Mouse (Mus musculus) liver, embryonic 14.5 days (tissue): ENCODE results near the gene Pdik1l. TPM values are rescaled to one million over a fixed set of nuclear protein-coding genes. Genes with fewer than 3 reads are reported as not detected.
A peak's percentile ranks its signal among the peaks of the same experiment; 100 is the strongest.

Experiments used
- ATAC-seq: fragments of 200-750 bp; cut with Nextera tagmentation; 2 replicates; pipeline ENCODE4 v1.8.0; 2017; ENCODE audit warnings: moderate number of reproducible peaks, mild to moderate bottlenecking, moderate library complexity; ENCODE audit not compliant: insufficient read depth
- DNase-seq, 3 experiments: peaks; one replicate each; pipeline ENCODE4 v3.0.0-alpha.2; 2012 to 2013; ENCODE audit warnings: low read depth in 3 of 3, low spot score in 3 of 3
- H3K27ac ChIP-seq: fragments of 300-500 bp; sonication (generic); 2 replicates; pipeline ENCODE4 v1.5.1; 2014; ENCODE audit warnings: moderate library complexity, mild to moderate bottlenecking, control low read depth, inconsistent platforms
- H3K27me3 ChIP-seq: fragments of 300-500 bp; sonication (generic); 2 replicates; pipeline ENCODE4 v1.6.1; 2014; ENCODE audit warnings: mild to moderate bottlenecking, low read length, moderate library complexity; ENCODE audit not compliant: control insufficient read depth, insufficient read depth
- H3K36me3 ChIP-seq: fragments of 300-500 bp; sonication (generic); replicated peaks from 2 replicates; pipeline ENCODE4 v1.6.1; 2014; ENCODE audit warnings: low read depth; ENCODE audit not compliant: control insufficient read depth, insufficient read depth
- H3K4me1 ChIP-seq, 2 experiments: fragments of 200-500 bp in 1 of 2; fragments of 300-500 bp in 1 of 2; sonication (generic) in 1 of 2; replicated peaks; 2 replicates each; pipeline ENCODE4 v1.6.1; 2012 to 2014; ENCODE audit warnings: antibody characterized with exemption in 1 of 2, inconsistent platforms in 1 of 2, low read length in 1 of 2; ENCODE audit not compliant: control insufficient read depth in 2 of 2, insufficient read depth in 2 of 2
- H3K4me2 ChIP-seq: fragments of 300-500 bp; sonication (generic); 2 replicates; pipeline ENCODE4 v1.6.1; 2014; ENCODE audit warnings: low read depth, mild to moderate bottlenecking, control low read depth, moderate library complexity
- H3K4me3 ChIP-seq, 2 experiments: fragments of 200-500 bp in 1 of 2; fragments of 300-500 bp in 1 of 2; sonication (generic) in 1 of 2; 2 replicates each; pipeline ENCODE4 v1.5.1; 2012 to 2014; ENCODE audit warnings: low read depth in 2 of 2, low read length in 2 of 2, mild to moderate bottlenecking in 2 of 2, control low read depth in 1 of 2, inconsistent platforms in 1 of 2, moderate library complexity in 1 of 2; ENCODE audit not compliant: insufficient read depth in 1 of 2
- H3K9ac ChIP-seq: fragments of 300-500 bp; sonication (generic); replicated peaks from 2 replicates; pipeline ENCODE4 v1.6.1; 2014; ENCODE audit warnings: mild to moderate bottlenecking, control low read depth, moderate library complexity
- H3K9me3 ChIP-seq: fragments of 300-500 bp; sonication (generic); 2 replicates; pipeline ENCODE4 v1.6.1; 2016; ENCODE audit warnings: low read length, mixed read lengths; ENCODE audit not compliant: control insufficient read depth
- CTCF ChIP-seq: IDR thresholded peaks from 2 replicates; pipeline ENCODE4 v1.5.1; 2016; ENCODE audit warnings: antibody characterized with exemption, low read depth, control low read depth
- EP300 ChIP-seq: IDR thresholded peaks from 2 replicates; pipeline ENCODE4 v1.6.1; 2016; ENCODE audit warnings: antibody characterized with exemption, low read depth
- WGBS: fragments of 180-500 bp; shearing (Covaris S2); extraction: QIAGEN DNeasy Blood & Tissue Kit; methylation state at CpG from one replicate; pipeline ENCODE4 v1.1.7; 2014; ENCODE audit not compliant: insufficient replicate concordance; 5-methylcytosine and 5-hydroxymethylcytosine counted together
- polyA plus RNA-seq, 2 experiments: library from polyadenylated mRNA; depleted of rRNA in 1 of 2; stranded (reverse) in 1 of 2; unstranded in 1 of 2; fragments of >200 nt; fragmentation: Nextera tagmentation in 1 of 2; extraction: Ambion mirVana in 1 of 2; gene quantifications; 2 replicates each; pipeline versions ENCODE4 v1.2.1 to v1.2.3; 2012 to 2014

The Pdik1l gene
- polyA plus RNA-seq, 2 experiments = 4.5 to 12.4 TPM

- no peak overlapping the region for H3K4me3 ChIP-seq
- WGBS = 24% methylated on average over 19 of the region's 19 CpGs
- H3K4me2 ChIP-seq = peak overlapping the region; percentile 9; the same call in 1 of the 2 replicates
- ATAC-seq (no peak), DNase-seq (no peak)
- H3K27ac ChIP-seq = no peak overlapping the region
- no peaks in the 10 kb centered on the region for H3K36me3 ChIP-seq
- H3K4me1 ChIP-seq = peaks cover 0 to 3% of the 10 kb centered on the region in 2 experiments; a peak in 2 of 4 replicates
- no peaks in the 10 kb centered on the region for H3K9me3 ChIP-seq
- H3K27me3 ChIP-seq = peaks cover 2% of the 10 kb centered on the region; the same call in 1 of the 2 replicates
- H3K9ac ChIP-seq = no peak overlapping the region
- TF ChIP-seq CTCF (no peak), EP300 (no peak)
These were observed 50.0 kb downstream of the Pdik1l start for GRCm38 (mm10) chr4:134237582-134238278.

DNA sequence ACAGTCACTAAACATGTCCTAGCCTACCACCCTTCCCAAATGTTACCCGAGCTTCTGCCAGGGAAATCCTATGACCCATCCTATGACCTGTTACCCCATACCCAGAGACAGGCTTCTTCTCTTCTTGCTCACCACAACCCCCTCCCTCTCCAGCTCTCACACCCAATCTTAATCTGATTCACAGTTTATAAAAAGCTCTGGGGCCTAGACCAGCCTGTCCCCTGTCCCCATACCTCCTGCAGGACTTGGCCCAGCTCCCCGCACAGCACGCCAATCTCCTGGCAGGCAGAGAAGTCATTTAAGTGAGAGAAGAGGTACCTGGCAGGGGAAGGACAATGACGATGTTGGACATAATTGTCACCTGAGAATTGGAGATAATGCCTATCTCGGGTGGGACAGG, 52.8 kb downstream of the Pdik1l start:
- Histone ChIP-seq H3K27me3 (peaks cover 2% of the 10 kb centered on the region; the same call in 1 of the 2 replicates), H3K27ac (no peak overlapping the region), H3K9me3 (no peaks in the 10 kb centered on the region), H3K36me3 (no peaks in the 10 kb centered on the region), H3K4me1 (peaks cover 0 to 3% of the 10 kb centered on the region in 2 experiments; a peak in 2 of 4 replicates), H3K9ac (no peak overlapping the region), H3K4me3 (no peak overlapping the region), H3K4me2 (no peak overlapping the region)
- 48% methylated on average over 5 of the region's 5 CpGs for WGBS
- no peak for ATAC-seq
- no peak for DNase-seq
- no peak for TF ChIP-seq EP300
- no peak for TF ChIP-seq CTCF

DNA sequence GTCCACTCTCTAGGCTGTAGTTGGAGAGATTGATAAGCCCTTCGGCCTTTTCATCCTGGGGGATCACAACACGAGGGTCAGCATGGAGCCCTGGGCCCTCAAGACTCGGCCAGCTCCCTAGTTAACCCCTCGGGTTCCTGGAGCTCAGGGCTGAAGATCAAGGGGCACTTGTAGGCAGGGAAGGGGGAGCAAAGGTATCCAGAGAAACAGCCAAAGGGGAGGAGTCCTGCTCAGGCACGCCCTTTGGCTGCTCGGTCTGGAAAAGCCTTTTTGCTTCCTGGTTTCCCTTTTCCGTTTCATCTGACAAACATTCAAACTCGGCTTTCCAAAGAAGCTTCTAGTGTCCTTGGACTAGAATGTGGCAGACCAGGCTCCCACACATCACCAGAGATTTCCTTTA, 57.3 kb downstream of the Pdik1l start:
- H3K4me2 ChIP-seq = no peak overlapping the region
- ATAC-seq = no peak
- no peak overlapping the region for H3K9ac ChIP-seq

GRCm38 (mm10) chr4:134227194-134227593, 60.5 kb downstream of the Pdik1l start, which contains the start of gene Catsper4:
Catsper4 (minus strand) TSS chr4:134227383.
- Histone ChIP-seq H3K27me3 (no peaks in the 10 kb centered on the region), H3K4me3 (no peak within 1 kb of the TSS), H3K4me2 (no peak within 1 kb of the TSS), H3K4me1 (peaks cover 0 to 4% of the 10 kb centered on the region in 2 experiments; a peak in 1 of 4 replicates), H3K36me3 (no peaks in the 10 kb centered on the region), H3K9ac (no peak within 1 kb of the TSS), H3K9me3 (no peaks in the 10 kb centered on the region), H3K27ac (no peak within 1 kb of the TSS)
- DNase-seq (no peak), ATAC-seq (no peak)
- 58% methylated on average over 8 of the region's 8 CpGs for WGBS
- TF ChIP-seq CTCF = no peak; the same call in 1 of the 2 replicates
- no peak for TF ChIP-seq EP300

More for the DNA sequence above, 57.3 kb downstream of the Pdik1l start:
- Histone ChIP-seq H3K36me3 (no peaks in the 10 kb centered on the region), H3K4me1 (no peaks in the 10 kb centered on the region), H3K27ac (no peak overlapping the region), H3K4me3 (no peak overlapping the region), H3K9me3 (no peaks in the 10 kb centered on the region), H3K27me3 (no peaks in the 10 kb centered on the region)
- 36% methylated on average over 8 of the region's 8 CpGs for WGBS
- TF ChIP-seq CTCF (no peak), EP300 (no peak)
- DNase-seq = no peak

Other genes with a start within 250 kb of the Pdik1l start
- 0.03 and 0.06 TPM in 2 replicates for gene Zfp683, start 234.1 kb downstream of the Pdik1l start, polyA plus RNA-seq (2012; rRNA removed)
- not detected in 2 replicates for gene Zfp683, start 234.1 kb downstream of the Pdik1l start, polyA plus RNA-seq (2014; fragmentation: Nextera tagmentation; extraction: Ambion mirVana)
- gene Crybg2, start 227.1 kb downstream of the Pdik1l start, polyA plus RNA-seq (2012; rRNA removed) = 0.23 TPM in 2 replicates
- 0.42 and 0.67 TPM in 2 replicates for gene Crybg2, start 227.1 kb downstream of the Pdik1l start, polyA plus RNA-seq (2014; fragmentation: Nextera tagmentation; extraction: Ambion mirVana)
- 17.1 and 31.5 TPM in 2 replicates for gene Cd52, start 192.8 kb downstream of the Pdik1l start, polyA plus RNA-seq (2012; rRNA removed)
- gene Cd52, start 192.8 kb downstream of the Pdik1l start, polyA plus RNA-seq (2014; fragmentation: Nextera tagmentation; extraction: Ambion mirVana) = 31.0 and 36.7 TPM in 2 replicates
- gene Ubxn11, start 185.3 kb downstream of the Pdik1l start, polyA plus RNA-seq (2012; rRNA removed) = 1.4 TPM in 2 replicates
- gene Ubxn11, start 185.3 kb downstream of the Pdik1l start, polyA plus RNA-seq (2014; fragmentation: Nextera tagmentation; extraction: Ambion mirVana) = 2.0 and 3.7 TPM in 2 replicates
- 70.8 and 79.9 TPM in 2 replicates for gene Sh3bgrl3, start 159.1 kb downstream of the Pdik1l start, polyA plus RNA-seq (2012; rRNA removed)
- 142 and 153 TPM in 2 replicates for gene Sh3bgrl3, start 159.1 kb downstream of the Pdik1l start, polyA plus RNA-seq (2014; fragmentation: Nextera tagmentation; extraction: Ambion mirVana)
- gene Cep85, start 100.8 kb downstream of the Pdik1l start, polyA plus RNA-seq (2012; rRNA removed) = 14.2 and 16.9 TPM in 2 replicates
- 30.2 and 35.2 TPM in 2 replicates for gene Cep85, start 100.8 kb downstream of the Pdik1l start, polyA plus RNA-seq (2014; fragmentation: Nextera tagmentation; extraction: Ambion mirVana)
- not detected in 2 replicates for gene Gm7534, start 84.9 kb downstream of the Pdik1l start, polyA plus RNA-seq (2012; rRNA removed)
- not detected in 2 replicates for gene Gm7534, start 84.9 kb downstream of the Pdik1l start, polyA plus RNA-seq (2014; fragmentation: Nextera tagmentation; extraction: Ambion mirVana)
- not detected in 2 replicates for gene Catsper4, start 60.5 kb downstream of the Pdik1l start, polyA plus RNA-seq (2012; rRNA removed)
- gene Catsper4, start 60.5 kb downstream of the Pdik1l start, polyA plus RNA-seq (2014; fragmentation: Nextera tagmentation; extraction: Ambion mirVana) = not detected in 2 replicates
- gene Cnksr1, start 49.5 kb downstream of the Pdik1l start, polyA plus RNA-seq (2012; rRNA removed) = 0.05 and 0.06 TPM in 2 replicates
- gene Cnksr1, start 49.5 kb downstream of the Pdik1l start, polyA plus RNA-seq (2014; fragmentation: Nextera tagmentation; extraction: Ambion mirVana) = 0.35 TPM in 1 of 2 replicates, not detected in the other
- gene E130218I03Rik, start 44.2 kb downstream of the Pdik1l start, polyA plus RNA-seq (2012; rRNA removed) = not detected in 2 replicates
- not detected in 2 replicates for gene E130218I03Rik, start 44.2 kb downstream of the Pdik1l start, polyA plus RNA-seq (2014; fragmentation: Nextera tagmentation; extraction: Ambion mirVana)
- 5.6 and 6.4 TPM in 2 replicates for gene Zfp593, start 42.3 kb downstream of the Pdik1l start, polyA plus RNA-seq (2012; rRNA removed)
- gene Zfp593, start 42.3 kb downstream of the Pdik1l start, polyA plus RNA-seq (2014; fragmentation: Nextera tagmentation; extraction: Ambion mirVana) = 7.1 TPM in 2 replicates
- gene Gm30191, start 41.0 kb downstream of the Pdik1l start, polyA plus RNA-seq (2012; rRNA removed) = not detected in 2 replicates
- not detected in 2 replicates for gene Gm30191, start 41.0 kb downstream of the Pdik1l start, polyA plus RNA-seq (2014; fragmentation: Nextera tagmentation; extraction: Ambion mirVana)
- gene Grrp1, start 33.8 kb downstream of the Pdik1l start, polyA plus RNA-seq (2012; rRNA removed) = 0.77 and 1.1 TPM in 2 replicates
- gene Grrp1, start 33.8 kb downstream of the Pdik1l start, polyA plus RNA-seq (2014; fragmentation: Nextera tagmentation; extraction: Ambion mirVana) = 0.40 and 0.55 TPM in 2 replicates
- gene Trim63, start 27.2 kb upstream of the Pdik1l start, polyA plus RNA-seq (2012; rRNA removed) = 0.07 TPM in 1 of 2 replicates, not detected in the other
- not detected in 2 replicates for gene Trim63, start 27.2 kb upstream of the Pdik1l start, polyA plus RNA-seq (2014; fragmentation: Nextera tagmentation; extraction: Ambion mirVana)
- 0.02 TPM in 1 of 2 replicates, not detected in the other for gene Slc30a2, start 55.3 kb upstream of the Pdik1l start, polyA plus RNA-seq (2012; rRNA removed)
- not detected in 2 replicates for gene Slc30a2, start 55.3 kb upstream of the Pdik1l start, polyA plus RNA-seq (2014; fragmentation: Nextera tagmentation; extraction: Ambion mirVana)
- 0.04 and 0.16 TPM in 2 replicates for gene Extl1, start 96.0 kb upstream of the Pdik1l start, polyA plus RNA-seq (2012; rRNA removed)
- 0.04 and 0.11 TPM in 2 replicates for gene Extl1, start 96.0 kb upstream of the Pdik1l start, polyA plus RNA-seq (2014; fragmentation: Nextera tagmentation; extraction: Ambion mirVana)
- 3.9 and 4.3 TPM in 2 replicates for gene Pafah2, start 108.4 kb upstream of the Pdik1l start, polyA plus RNA-seq (2012; rRNA removed)
- gene Pafah2, start 108.4 kb upstream of the Pdik1l start, polyA plus RNA-seq (2014; fragmentation: Nextera tagmentation; extraction: Ambion mirVana) = 4.3 and 5.4 TPM in 2 replicates
- 46.2 and 104 TPM in 2 replicates for gene Stmn1, start 180.4 kb upstream of the Pdik1l start, polyA plus RNA-seq (2012; rRNA removed)
- gene Stmn1, start 180.4 kb upstream of the Pdik1l start, polyA plus RNA-seq (2014; fragmentation: Nextera tagmentation; extraction: Ambion mirVana) = 404 and 464 TPM in 2 replicates
- gene Paqr7, start 208.8 kb upstream of the Pdik1l start, polyA plus RNA-seq (2012; rRNA removed) = 4.1 and 5.7 TPM in 2 replicates
- 1.9 and 2.3 TPM in 2 replicates for gene Paqr7, start 208.8 kb upstream of the Pdik1l start, polyA plus RNA-seq (2014; fragmentation: Nextera tagmentation; extraction: Ambion mirVana)
- 13.5 and 21.0 TPM in 2 replicates for gene Aunip, start 223.1 kb upstream of the Pdik1l start, polyA plus RNA-seq (2012; rRNA removed)
- gene Aunip, start 223.1 kb upstream of the Pdik1l start, polyA plus RNA-seq (2014; fragmentation: Nextera tagmentation; extraction: Ambion mirVana) = 7.6 and 10.2 TPM in 2 replicates
- gene Mtfr1l, start 247.5 kb upstream of the Pdik1l start, polyA plus RNA-seq (2012; rRNA removed) = 27.0 and 28.4 TPM in 2 replicates
- 41.6 and 48.5 TPM in 2 replicates for gene Mtfr1l, start 247.5 kb upstream of the Pdik1l start, polyA plus RNA-seq (2014; fragmentation: Nextera tagmentation; extraction: Ambion mirVana)